Mouse (Mus musculus) cerebellum, adult 11-12 months (tissue): ENCODE data around the gene Olfr145.

ENCODE experiments used
- DNase-seq: peaks from one replicate; pipeline ENCODE4 v3.0.0; 2022

Gene Olfr145

GRCm38 (mm10) chr9:37896661-37897060, at the start of gene Olfr145:
Gene Olfr145, plus strand, starts transcription at chr9:37896724.
- no peak for DNase-seq

GRCm38 (mm10) chr9:37849267-37849666, 47.3 kb upstream of the Olfr145 start:
- no peak for DNase-seq

- no peak for DNase-seq
Observed at GRCm38 (mm10) chr9:37853969-37854368, 42.6 kb upstream of the Olfr145 start, which contains the start of gene Olfr877. Gene Olfr877, plus strand, starts transcription at chr9:37854269.

- no peak for DNase-seq
Observed at GRCm38 (mm10) chr9:37863325-37863724, 33.2 kb upstream of the Olfr145 start.

GRCm38 (mm10) chr9:37870246-37870645, 26.3 kb upstream of the Olfr145 start:
- no peak for DNase-seq

GRCm38 (mm10) chr9:37871097-37871496, 25.4 kb upstream of the Olfr145 start:
- no peak for DNase-seq

GRCm38 (mm10) chr9:37871536-37871935, 25.0 kb upstream of the Olfr145 start:
- no peak for DNase-seq

GRCm38 (mm10) chr9:37890960-37891359, 5.6 kb upstream of the Olfr145 start:
- no peak for DNase-seq

- no peak for DNase-seq
Observed at GRCm38 (mm10) chr9:37905555-37905954, 9.0 kb downstream of the Olfr145 start.

GRCm38 (mm10) chr9:37917540-37917939, 21.0 kb downstream of the Olfr145 start, which contains the start of gene Olfr878:
Gene Olfr878, plus strand, starts transcription at chr9:37917840.
- DNase-seq: no peak

- DNase-seq: no peak
Observed at GRCm38 (mm10) chr9:37918018-37918417, 21.5 kb downstream of the Olfr145 start.

- no peak for DNase-seq
Observed at GRCm38 (mm10) chr9:37924194-37924593, 27.7 kb downstream of the Olfr145 start.

- no peak for DNase-seq
Observed at GRCm38 (mm10) chr9:37925445-37925844, 28.9 kb downstream of the Olfr145 start.

- DNase-seq: no peak
Observed at GRCm38 (mm10) chr9:37926019-37927013, 29.8 kb downstream of the Olfr145 start.

GRCm38 (mm10) chr9:37932519-37932918, 36.0 kb downstream of the Olfr145 start:
- peak; percentile 4 for DNase-seq

GRCm38 (mm10) chr9:37934146-37934545, 37.6 kb downstream of the Olfr145 start:
- no peak for DNase-seq

GRCm38 (mm10) chr9:37941167-37941566, 44.6 kb downstream of the Olfr145 start:
- DNase-seq: no peak
